Mouse (Mus musculus): ENCODE measurements around the gene Omt2a.
"Not testable (repeated sequence)": the region's sequence is repeated elsewhere in the genome, so short reads cannot be mapped to it uniquely, and the experiment has no call there.

Gene Omt2a

DNA sequence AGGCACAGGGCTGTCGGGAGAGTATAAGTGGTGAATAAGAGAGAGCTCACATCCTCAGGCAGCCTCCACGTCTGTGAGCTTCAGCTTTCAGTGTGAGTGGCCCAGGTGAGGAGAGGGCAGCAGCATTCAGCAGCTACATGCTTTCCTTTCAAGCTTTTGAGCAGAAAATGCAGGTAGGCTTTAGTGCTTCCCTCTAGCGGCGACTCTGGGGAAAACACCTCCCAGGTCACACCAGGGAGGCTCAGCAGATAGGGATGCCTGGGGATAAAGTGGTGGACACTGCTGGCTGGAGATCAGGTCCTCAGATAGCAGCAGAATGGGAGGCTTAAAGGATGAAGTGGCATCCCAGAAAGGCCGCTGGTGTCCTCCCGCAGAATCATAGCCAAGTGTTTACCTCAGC, 18.5 kb downstream of the Omt2a start:
- DNase-seq (ENCODE audit: low read depth): peak; percentile 46

DNA sequence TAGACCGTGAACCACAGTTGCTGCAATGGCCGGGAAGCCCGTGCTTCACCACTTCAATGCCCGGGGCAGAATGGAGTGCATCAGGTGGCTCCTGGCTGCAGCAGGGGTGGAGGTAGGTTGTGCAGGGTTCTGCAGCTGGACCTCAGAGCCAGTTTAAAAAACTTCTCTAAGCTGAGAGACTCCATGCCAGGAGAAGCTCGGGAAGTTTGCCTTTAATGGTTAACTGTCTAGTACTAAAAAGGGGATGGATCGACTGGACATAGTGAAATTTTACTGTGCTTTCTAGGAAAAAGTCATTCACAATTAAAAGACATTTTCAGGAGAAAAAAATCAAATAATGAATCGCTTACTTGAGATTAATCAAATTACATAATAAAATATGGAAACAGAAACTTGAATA, 19.8 kb downstream of the Omt2a start:
- not testable (repeated sequence) for DNase-seq (ENCODE audit: low read depth)

DNA sequence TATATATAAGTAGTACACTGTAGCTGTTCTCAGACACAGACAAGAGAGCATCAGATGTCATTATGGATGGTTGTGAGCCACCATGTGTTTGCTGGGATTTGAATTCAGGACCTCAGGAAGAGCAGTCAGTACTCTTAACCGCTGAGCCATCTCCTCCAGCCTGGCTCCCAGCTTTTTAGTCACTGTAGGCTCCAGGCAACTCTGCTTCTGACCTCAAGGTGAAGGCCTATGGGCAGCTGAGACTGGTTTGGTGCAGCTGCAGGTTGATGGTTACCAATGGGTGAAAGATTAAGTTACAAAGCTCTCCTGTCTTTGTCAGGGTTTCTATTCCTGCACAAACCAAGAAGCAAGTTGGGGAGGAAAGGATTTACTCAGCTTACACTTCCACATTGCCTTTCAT, 20.9 kb downstream of the Omt2a start:
- DNase-seq (ENCODE audit: low read depth): not testable (repeated sequence)

DNA sequence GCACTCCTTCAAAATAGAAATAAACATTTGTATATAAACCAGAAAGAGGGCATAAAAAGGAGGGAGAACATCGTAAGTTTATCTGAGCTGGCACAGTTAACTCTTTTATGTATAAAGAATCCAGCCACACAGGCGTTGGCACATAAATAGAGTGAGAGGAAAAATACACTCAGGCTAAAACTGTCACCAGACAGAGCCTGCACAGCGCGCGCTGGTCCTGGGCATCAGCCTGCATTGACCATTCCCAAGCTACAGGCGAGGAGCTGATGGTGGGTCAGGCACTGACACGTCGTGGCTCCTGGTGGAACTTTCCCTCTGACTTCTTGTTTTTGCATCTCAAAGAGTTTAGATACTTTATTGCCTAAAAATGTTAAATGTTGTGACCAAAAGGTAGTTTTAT, 22.1 kb downstream of the Omt2a start:
- DNase-seq (ENCODE audit: low read depth): not testable (repeated sequence)

DNA sequence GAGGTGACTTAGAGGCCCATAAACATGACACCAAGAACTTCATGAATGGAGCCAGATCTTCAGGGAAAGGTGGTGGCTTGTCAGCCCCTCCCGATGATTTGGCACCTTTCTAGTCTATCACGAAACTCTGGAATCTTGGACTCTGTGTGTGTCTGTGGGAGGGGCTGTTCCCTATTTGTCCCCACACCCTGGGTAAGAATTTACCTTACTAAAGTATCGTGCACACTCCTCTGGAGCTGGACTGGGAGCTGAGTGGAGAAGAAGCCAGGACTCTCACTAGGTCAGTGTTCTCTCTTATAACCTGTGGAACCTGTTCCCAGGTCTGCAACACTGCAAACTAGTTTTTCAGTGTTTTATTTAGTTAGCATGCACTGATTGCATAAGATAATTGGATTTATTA, 24.9 kb downstream of the Omt2a start, which contains the start of gene Gm10639:
TSS of gene Gm10639 (plus strand) at position 201 of the 400 bp plus-strand sequence.
- DNase-seq (ENCODE audit: low read depth): not testable (repeated sequence)

DNA sequence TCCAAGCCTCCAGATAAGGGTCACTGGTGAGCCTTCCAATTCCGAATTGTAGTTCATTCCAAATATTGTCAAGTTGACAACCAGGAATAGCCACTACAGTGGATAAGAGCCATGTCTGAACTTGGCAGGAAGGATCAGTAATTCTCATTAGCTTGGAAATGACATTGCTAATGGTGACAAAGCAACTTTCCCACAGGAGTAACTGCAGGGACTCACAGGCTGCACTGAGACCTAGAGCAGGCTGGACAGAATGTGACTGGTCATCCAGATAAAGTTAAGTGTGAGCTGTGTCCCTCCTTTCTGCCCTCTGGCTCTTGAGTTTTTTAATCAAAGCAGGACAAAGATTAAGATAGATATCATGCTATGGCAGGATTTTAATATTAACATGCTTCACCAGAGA, 25.5 kb downstream of the Omt2a start:
- not testable (repeated sequence) for DNase-seq (ENCODE audit: low read depth)

DNA sequence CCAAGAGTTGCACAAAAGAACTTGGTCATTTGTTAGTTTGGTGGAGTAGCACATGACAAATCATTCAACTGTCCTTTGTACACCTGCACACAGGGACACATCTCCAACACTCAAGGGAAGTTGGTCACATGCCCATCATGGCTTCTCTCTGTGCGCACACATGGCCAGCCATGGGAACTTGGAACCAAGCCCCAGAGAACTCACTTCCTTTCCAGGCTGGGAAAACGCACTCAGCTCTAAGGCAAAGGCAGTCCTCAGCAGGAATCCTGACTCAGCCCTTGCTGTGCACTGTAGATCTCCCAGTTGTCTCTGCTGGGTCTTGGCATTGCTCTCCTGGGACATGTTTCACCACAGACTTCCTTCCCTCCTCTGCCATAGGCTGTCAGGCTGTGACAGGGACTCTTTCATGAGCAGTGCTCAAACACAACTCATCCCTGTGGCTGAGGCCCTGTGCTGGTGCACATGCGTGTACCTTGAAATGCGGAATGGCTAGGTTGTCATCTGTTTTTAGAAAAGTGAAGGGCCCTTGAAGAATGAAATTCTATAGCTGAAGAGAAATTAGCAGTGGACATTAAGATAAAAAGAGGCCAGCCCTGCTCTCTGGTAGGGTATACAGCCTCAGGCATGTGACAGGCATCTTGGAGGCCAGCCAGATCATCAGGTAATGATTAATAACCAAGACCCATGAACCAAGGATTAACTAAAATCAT, 32.4 kb downstream of the Omt2a start:
- not testable (repeated sequence) for DNase-seq (ENCODE audit: low read depth)

DNA sequence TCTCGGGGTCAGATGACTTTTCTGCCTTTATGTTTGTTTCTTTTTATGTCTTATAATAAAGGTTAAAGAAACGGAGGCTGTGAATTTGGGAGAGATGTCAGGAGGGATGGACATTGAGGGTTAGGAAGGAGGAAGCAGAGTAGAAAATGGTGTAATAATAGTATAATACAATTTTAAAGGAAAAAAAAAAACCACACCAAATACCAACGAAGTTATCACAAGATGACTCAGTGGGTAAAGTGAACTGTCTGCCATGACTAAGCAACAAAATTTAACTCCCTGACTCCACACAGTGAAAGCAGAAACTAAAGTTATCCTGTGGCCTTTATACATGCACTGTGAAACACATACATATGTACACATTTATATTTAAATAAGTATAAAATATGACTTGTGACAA, 43.7 kb downstream of the Omt2a start:
- DNase-seq (ENCODE audit: low read depth): peak; percentile 43

Measured in 416B (cell line).